Mouse (Mus musculus): ENCODE measurements around the gene Fcrla.

- TF ChIP-seq CTCF (IDR thresholded peaks at IDR 0.05; ENCODE audit: control insufficient read depth, insufficient read depth, insufficient read length) (no peak), CEBPB (IDR thresholded peaks at IDR 0.05; ENCODE audit: low read depth) (no peak)
These were observed 43.0 kb downstream of the Fcrla start for GRCm38 (mm10) chr1:170884390-170884789.
